In genomic region chr6:113001719-113002118, GRCm38 (mm10) we compare ENCODE assay signal across 13 mouse cellular contexts. TPM values are rescaled to one million over a fixed set of nuclear protein-coding genes. Genes with fewer than 3 reads are reported as not detected.
A peak's percentile ranks its signal among the peaks of the same experiment; 100 is the strongest.
DNase-seq lines count a peak whose midpoint lies in the region; TF ChIP-seq lines count a peak whose summit lies in the region.
"Had no signal": no experiment of that assay in that cellular context is flagged by ENCODE, and none has a peak within 500 bp of the region (broad histone marks: within the 10 kb centered on the region; RNA-seq: fewer than 3 reads in every experiment).

No protein-coding gene starts in this region.

- peak; percentile 25 for DNase-seq in adrenal gland, adult 2 months
- DNase-seq in adrenal gland, adult 8-10 months = no peak
- no peak for DNase-seq in layer of hippocampus, adult 2 months (ENCODE audit: low spot score in 2 of 2)
- no peak for DNase-seq in layer of hippocampus, adult 18-20 months (ENCODE audit: low spot score in 2 of 2)
- DNase-seq in A20 (ENCODE audit: low read depth, low spot score) = peak; percentile 20
- DNase-seq in induced T-regulatory cell, adult 2 months (ENCODE audit: low read depth) = peak; percentile 32
- no peak for DNase-seq in thymus, postnatal 4 days
- no peak for DNase-seq in left cerebral cortex, adult 11 months (ENCODE audit: low spot score)
- DNase-seq: gastrocnemius, postnatal 36 days; liver, embryonic 13.5 days; spleen, adult 18-20 months had no signal

- H3K4me3 ChIP-seq in layer of hippocampus, adult 2 months = no peak overlapping the region
- H3K4me3 ChIP-seq: heart, embryonic 15.5 days; liver, embryonic 13.5 days; megakaryocyte, embryonic 14.5 days had no signal

- peak overlapping the region; percentile 91; the same call in 1 of the 2 replicates for H3K27ac ChIP-seq in layer of hippocampus, adult 2 months
- H3K27ac ChIP-seq: heart, embryonic 15.5 days; liver, embryonic 13.5 days had no signal

- no peak for TF ChIP-seq CTCF in layer of hippocampus, adult 2 months (conservative IDR thresholded peaks at IDR 0.05)

RNA-seq across cellular contexts. Expression of gene Thumpd3, which starts 44.3 kb away (rescaled TPM):
- 10 to 100 TPM; 32.7 to 35.2 TPM for total RNA-seq in adrenal gland, adult 2 months (2021)
- polyA plus RNA-seq in adrenal gland, adult 2 months (2012; rRNA removed) = 2.8 and 3.0 TPM in 2 replicates
- 10 to 100 TPM; 35.4 to 46.8 (median 41.3) TPM for total RNA-seq in adrenal gland, adult 8-10 months (2022)
- 10 to 100 TPM; 38.2 to 40.6 TPM for total RNA-seq in layer of hippocampus, adult 2 months (2021)
- total RNA-seq in layer of hippocampus, adult 18-20 months (2021) = 10 to 100 TPM; 30.0 to 30.3 TPM

RNA-seq across cellular contexts. Expression of gene Srgap3, which starts 54.7 kb away (rescaled TPM):
- 10 to 100 TPM; 14.3 to 21.2 TPM for total RNA-seq in adrenal gland, adult 2 months (2021)
- polyA plus RNA-seq in adrenal gland, adult 2 months (2012; rRNA removed) = 3.2 and 3.7 TPM in 2 replicates
- total RNA-seq in adrenal gland, adult 8-10 months (2022) = 10 to 100 TPM; 15.5 to 30.7 (median 22.3) TPM
- total RNA-seq in layer of hippocampus, adult 2 months (2021) = 100 to 1,000 TPM; 288 to 291 TPM
- 100 to 1,000 TPM; 276 to 280 TPM for total RNA-seq in layer of hippocampus, adult 18-20 months (2021)

Comparison
In these comparisons a context has a peak if more than half of its experiments do, and no peak if none do; other contexts are left out.
1. DNase-seq: peak in adrenal gland, adult 2 months (single experiment), A20 (single experiment) and induced T-regulatory cell, adult 2 months (single experiment); none in adrenal gland, adult 8-10 months (single experiment), layer of hippocampus, adult 2 months (0 of 2), layer of hippocampus, adult 18-20 months (0 of 2), thymus, postnatal 4 days (single experiment) and left cerebral cortex, adult 11 months (single experiment).
2. RNA of gene Srgap3, which starts 54.7 kb away (total RNA-seq): 288 to 291 TPM in layer of hippocampus, adult 2 months and 276 to 280 TPM in layer of hippocampus, adult 18-20 months; 15.5 to 30.7 TPM in adrenal gland, adult 8-10 months and 14.3 to 21.2 TPM in adrenal gland, adult 2 months; every median in the first group is over 4 times any median in the second.